Mouse (Mus musculus): Measurements from ENCODE around the gene Tsnax. TPM values are rescaled to one million over a fixed set of nuclear protein-coding genes. Genes with fewer than 3 reads are reported as not detected.

Tsnax gene
- 91.9 and 97.4 TPM in 2 replicates for polyA plus RNA-seq (2015; fragmentation: Nextera tagmentation; extraction: Ambion mirVana)

DNA sequence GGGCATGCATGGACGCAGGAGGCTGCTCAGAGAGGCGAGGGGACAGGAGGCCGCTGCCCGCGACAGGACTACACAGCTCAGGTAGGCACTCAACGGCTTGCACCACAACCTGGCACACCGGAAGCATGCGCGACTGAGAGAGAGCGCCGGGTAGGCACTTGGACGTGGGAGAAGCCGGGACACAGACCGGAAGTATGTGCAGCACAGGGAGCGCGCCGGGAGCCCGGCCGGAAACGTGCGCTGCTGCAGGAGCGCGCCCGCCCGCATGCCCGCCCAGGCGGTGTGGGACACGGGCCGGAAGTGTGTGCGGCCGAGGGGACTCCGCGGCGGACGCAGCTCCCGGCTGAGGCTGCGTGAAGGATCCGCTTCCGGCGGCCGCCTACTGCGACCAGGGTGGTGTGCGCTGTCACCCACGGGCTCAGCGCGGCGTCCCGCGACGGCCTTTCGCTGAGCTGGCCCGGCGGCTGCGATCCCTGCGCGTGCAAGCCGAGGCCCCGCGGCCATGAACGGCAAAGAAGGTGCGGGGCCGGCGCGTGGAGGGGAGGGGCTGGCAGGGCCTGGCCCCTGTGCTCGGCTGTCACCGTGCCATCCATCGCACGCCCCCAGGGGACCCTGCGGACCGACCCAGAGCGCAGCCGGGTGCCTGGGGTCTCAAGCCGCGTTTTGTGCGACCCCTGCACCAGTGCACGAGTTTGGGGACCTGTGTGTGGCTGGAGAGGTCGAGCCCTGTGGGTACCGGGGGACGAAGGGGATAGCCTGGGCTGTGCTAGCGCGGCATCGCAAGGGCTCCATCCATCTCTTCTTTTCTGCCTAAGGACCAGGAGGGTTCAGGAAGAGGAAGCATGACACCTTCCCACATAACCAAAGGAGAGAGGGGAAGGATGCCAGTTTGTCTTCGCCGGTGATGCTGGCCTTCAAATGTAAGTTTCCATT, at the start of gene Tsnax:
TSS of gene Tsnax (plus strand) at position 303 of the 933 bp plus-strand sequence.
- ATAC-seq (replicated peaks; ENCODE audit: low FRiP score, low read depth) (peak; percentile 98), DNase-seq (ENCODE audit: low spot score) (peak; percentile 95)
- Histone ChIP-seq H3K9me3 (replicated peaks; ENCODE audit: low read length) (no peaks in the 10 kb centered on the region), H3K4me3 (replicated peaks; ENCODE audit: low read depth, low read length) (peak within 1 kb of the TSS; percentile 97), H3K36me3 (ENCODE audit: insufficient read depth, low read length) (0 out of 2 replicates have a peak, but pooled peaks cover 13% of the 10 kb centered on the region), H3K9ac (ENCODE audit: low read depth, low read length) (peak within 1 kb of the TSS; percentile 92), H3K4me1 (replicated peaks; ENCODE audit: insufficient read depth, low read length) (no peaks in the 10 kb centered on the region), H3K27ac (peak within 1 kb of the TSS; percentile 78), H3K4me2 (ENCODE audit: low read length) (peak within 1 kb of the TSS; percentile 92), H3K27me3 (ENCODE audit: insufficient read depth, low read length) (no peaks in the 10 kb centered on the region)
- no peak for TF ChIP-seq CTCF (IDR thresholded peaks at IDR 0.05; ENCODE audit: low read depth)
- 3% methylated on average over 83 of the region's 84 CpGs for WGBS

DNA sequence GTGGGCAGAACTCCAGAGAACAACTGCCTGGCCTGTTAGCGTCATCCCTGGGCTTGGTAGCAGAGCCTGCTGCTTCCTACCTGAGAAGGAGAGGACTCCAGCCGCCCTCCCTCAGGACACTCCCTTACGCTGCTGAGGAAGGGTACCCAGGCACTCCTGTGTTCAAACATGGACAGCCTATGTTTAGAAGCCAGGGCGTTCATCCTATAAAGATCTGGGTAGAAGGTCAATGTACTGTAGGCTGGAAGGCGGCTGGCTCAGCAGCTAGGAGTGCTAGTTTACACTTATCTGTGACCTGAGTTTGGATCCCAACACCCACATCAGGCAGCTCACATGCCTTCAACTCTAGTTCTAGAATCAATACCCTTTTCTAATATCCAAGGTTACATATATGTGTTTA, 49.6 kb upstream of the Tsnax start:
- no peak for TF ChIP-seq CTCF (IDR thresholded peaks at IDR 0.05; ENCODE audit: low read depth)
- H3K9me3 ChIP-seq (replicated peaks; ENCODE audit: low read length): no peaks in the 10 kb centered on the region

DNA sequence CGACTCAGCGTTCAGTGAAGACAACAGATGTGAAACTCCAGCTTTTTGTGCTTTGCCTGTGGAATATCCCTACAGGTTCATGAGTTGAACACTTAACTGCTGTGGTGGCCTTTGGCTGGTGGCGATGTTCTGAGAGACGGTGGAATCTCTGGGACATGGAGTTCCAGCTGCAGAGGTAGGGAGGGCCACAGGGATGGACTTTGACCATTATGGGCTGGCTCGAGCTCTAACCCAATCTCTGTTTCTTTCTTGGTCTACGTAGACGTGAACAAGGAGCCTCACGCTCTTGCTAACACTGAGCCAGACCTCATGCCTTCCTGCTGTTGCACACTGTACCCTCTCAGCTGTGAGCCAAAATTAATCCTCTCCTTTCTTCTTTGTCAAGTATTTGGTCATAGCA, 47.8 kb upstream of the Tsnax start:
- Histone ChIP-seq H3K27me3 (ENCODE audit: insufficient read depth, low read length) (no peaks in the 10 kb centered on the region), H3K4me1 (replicated peaks; ENCODE audit: insufficient read depth, low read length) (peaks cover 5% of the 10 kb centered on the region; the same call in 1 of the 2 replicates), H3K9ac (ENCODE audit: low read depth, low read length) (no peak overlapping the region), H3K4me2 (ENCODE audit: low read length) (no peak overlapping the region), H3K9me3 (replicated peaks; ENCODE audit: low read length) (no peaks in the 10 kb centered on the region), H3K36me3 (ENCODE audit: insufficient read depth, low read length) (no peaks in the 10 kb centered on the region), H3K27ac (no peak overlapping the region), H3K4me3 (replicated peaks; ENCODE audit: low read depth, low read length) (no peak overlapping the region)
- WGBS: 85% methylated on average over 8 of the region's 8 CpGs
- no peak for ATAC-seq (replicated peaks; ENCODE audit: low FRiP score, low read depth)
- TF ChIP-seq CTCF (IDR thresholded peaks at IDR 0.05; ENCODE audit: low read depth): no peak
- no peak for DNase-seq (ENCODE audit: low spot score)

More for the DNA sequence above, 49.6 kb upstream of the Tsnax start:
- WGBS: 89% methylated on average over 5 of the region's 5 CpGs
- no peak overlapping the region for H3K4me2 ChIP-seq (ENCODE audit: low read length)
- H3K27ac ChIP-seq: no peak overlapping the region
- H3K36me3 ChIP-seq (ENCODE audit: insufficient read depth, low read length): no peaks in the 10 kb centered on the region
- no peaks in the 10 kb centered on the region for H3K27me3 ChIP-seq (ENCODE audit: insufficient read depth, low read length)
- ATAC-seq (replicated peaks; ENCODE audit: low FRiP score, low read depth): no peak
- H3K4me1 ChIP-seq (replicated peaks; ENCODE audit: insufficient read depth, low read length): peaks cover 8% of the 10 kb centered on the region; the same call in 1 of the 2 replicates
- no peak overlapping the region for H3K9ac ChIP-seq (ENCODE audit: low read depth, low read length)
- no peak for DNase-seq (ENCODE audit: low spot score)
- no peak overlapping the region for H3K4me3 ChIP-seq (replicated peaks; ENCODE audit: low read depth, low read length)

DNA sequence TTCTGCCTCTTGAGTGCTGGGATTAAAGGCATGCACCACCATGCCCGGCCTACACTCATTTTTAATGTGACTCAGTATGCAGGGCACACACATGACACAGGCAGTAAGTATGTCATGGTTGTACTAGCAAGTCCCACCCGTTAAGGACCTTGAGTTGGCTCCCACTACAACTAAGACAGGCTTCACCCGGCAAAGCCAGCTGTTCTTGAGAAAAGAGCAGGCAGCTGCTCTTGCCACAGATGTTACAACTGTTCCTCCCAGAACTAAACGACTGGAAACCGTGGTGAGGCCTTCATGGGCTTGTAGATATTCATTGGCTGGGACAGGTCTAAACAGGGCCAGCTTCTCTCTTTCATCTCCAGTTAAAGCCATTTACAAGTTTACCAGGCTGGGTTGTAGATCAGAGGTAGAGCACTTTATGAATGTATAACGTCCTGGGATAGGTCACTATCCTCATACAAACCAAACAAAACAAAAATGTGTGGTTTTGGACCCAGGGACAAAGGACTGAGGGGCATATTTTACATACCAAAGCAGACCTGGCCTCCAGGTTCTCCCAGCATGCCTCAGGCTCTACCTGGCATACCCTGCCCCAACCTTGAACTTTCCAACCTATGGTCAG, 42.4 kb upstream of the Tsnax start:
- no peaks in the 10 kb centered on the region for H3K36me3 ChIP-seq (ENCODE audit: insufficient read depth, low read length)
- no peak overlapping the region for H3K27ac ChIP-seq
- ATAC-seq (replicated peaks; ENCODE audit: low FRiP score, low read depth): no peak
- no peaks in the 10 kb centered on the region for H3K9me3 ChIP-seq (replicated peaks; ENCODE audit: low read length)
- no peaks in the 10 kb centered on the region for H3K4me1 ChIP-seq (replicated peaks; ENCODE audit: insufficient read depth, low read length)
- no peak for TF ChIP-seq CTCF (IDR thresholded peaks at IDR 0.05; ENCODE audit: low read depth)
- no peak for DNase-seq (ENCODE audit: low spot score)
- H3K4me2 ChIP-seq (ENCODE audit: low read length): no peak overlapping the region
- H3K27me3 ChIP-seq (ENCODE audit: insufficient read depth, low read length): no peaks in the 10 kb centered on the region
- H3K4me3 ChIP-seq (replicated peaks; ENCODE audit: low read depth, low read length): no peak overlapping the region
- WGBS: 64% methylated on average over 6 of the region's 6 CpGs
- no peak overlapping the region for H3K9ac ChIP-seq (ENCODE audit: low read depth, low read length)

DNA sequence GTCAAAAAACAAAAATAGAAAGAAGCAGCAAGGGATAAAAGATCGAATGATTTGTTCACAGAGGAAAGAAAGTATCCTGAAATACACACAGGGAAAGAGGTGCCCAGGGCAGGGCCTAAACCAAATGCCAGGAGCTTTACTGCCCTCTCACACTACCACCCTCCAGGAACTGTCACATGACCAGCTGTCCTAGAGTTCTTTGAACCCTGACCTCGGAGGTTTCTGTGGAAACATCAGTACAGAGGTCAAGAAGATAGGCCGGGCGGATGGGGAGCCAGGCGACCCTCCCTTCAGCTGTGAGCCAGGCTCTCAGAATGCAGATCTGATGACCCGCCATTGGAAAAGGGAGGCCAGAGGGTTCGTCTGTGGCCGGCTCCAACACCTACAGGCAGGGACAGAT, 39.6 kb upstream of the Tsnax start:
- Histone ChIP-seq H3K27ac (no peak overlapping the region), H3K4me2 (ENCODE audit: low read length) (no peak overlapping the region), H3K4me1 (replicated peaks; ENCODE audit: insufficient read depth, low read length) (no peaks in the 10 kb centered on the region), H3K4me3 (replicated peaks; ENCODE audit: low read depth, low read length) (no peak overlapping the region), H3K36me3 (ENCODE audit: insufficient read depth, low read length) (no peaks in the 10 kb centered on the region), H3K27me3 (ENCODE audit: insufficient read depth, low read length) (no peaks in the 10 kb centered on the region), H3K9ac (ENCODE audit: low read depth, low read length) (no peak overlapping the region), H3K9me3 (replicated peaks; ENCODE audit: low read length) (no peaks in the 10 kb centered on the region)
- 69% methylated on average over 8 of the region's 8 CpGs for WGBS
- no peak for TF ChIP-seq CTCF (IDR thresholded peaks at IDR 0.05; ENCODE audit: low read depth)
- no peak for ATAC-seq (replicated peaks; ENCODE audit: low FRiP score, low read depth)
- DNase-seq (ENCODE audit: low spot score): no peak

DNA sequence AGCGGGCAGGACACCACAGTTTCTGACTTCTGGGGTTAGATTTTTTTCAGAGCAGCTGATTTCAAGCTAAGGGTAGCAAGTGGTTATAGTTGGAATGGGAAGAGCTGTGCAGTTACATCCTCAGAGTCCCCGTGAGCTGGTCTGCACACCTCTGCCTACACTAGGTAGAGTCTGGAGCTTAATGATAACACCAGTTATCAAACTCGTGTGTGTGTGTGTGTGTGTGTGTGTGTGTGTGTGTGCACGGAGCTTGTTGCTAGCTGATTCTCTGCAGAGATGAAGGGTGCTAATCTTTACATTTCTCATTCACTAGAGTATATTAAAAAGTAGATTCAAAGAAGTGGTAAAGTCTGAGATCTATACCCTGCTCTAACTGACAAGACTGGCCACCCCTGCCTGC, 38.5 kb upstream of the Tsnax start:
- no peaks in the 10 kb centered on the region for H3K36me3 ChIP-seq (ENCODE audit: insufficient read depth, low read length)
- no peak overlapping the region for H3K4me3 ChIP-seq (replicated peaks; ENCODE audit: low read depth, low read length)
- no peak overlapping the region for H3K4me2 ChIP-seq (ENCODE audit: low read length)
- ATAC-seq (replicated peaks; ENCODE audit: low FRiP score, low read depth) (no peak), DNase-seq (ENCODE audit: low spot score) (no peak)
- WGBS: 84% methylated on average over 4 of the region's 4 CpGs
- no peak for TF ChIP-seq CTCF (IDR thresholded peaks at IDR 0.05; ENCODE audit: low read depth)
- no peak overlapping the region for H3K27ac ChIP-seq
- H3K9ac ChIP-seq (ENCODE audit: low read depth, low read length): no peak overlapping the region
- no peaks in the 10 kb centered on the region for H3K4me1 ChIP-seq (replicated peaks; ENCODE audit: insufficient read depth, low read length)
- H3K27me3 ChIP-seq (ENCODE audit: insufficient read depth, low read length): no peaks in the 10 kb centered on the region
- no peaks in the 10 kb centered on the region for H3K9me3 ChIP-seq (replicated peaks; ENCODE audit: low read length)
